ENCODE assay signal across 12 mouse cellular contexts in genomic region chr5:64193353-64193752, GRCm38 (mm10). TPM values are rescaled to one million over a fixed set of nuclear protein-coding genes. Genes with fewer than 3 reads are reported as not detected.
A peak's percentile ranks its signal among the peaks of the same experiment; 100 is the strongest.
DNase-seq lines count a peak whose midpoint lies in the region; ATAC-seq and TF ChIP-seq lines count a peak whose summit lies in the region.
"Had no signal": no experiment of that assay in that cellular context is flagged by ENCODE, and none has a peak within 500 bp of the region (broad histone marks: within the 10 kb centered on the region; RNA-seq: fewer than 3 reads in every experiment).

No protein-coding gene starts in this region.

- no peak overlapping the region for H3K27ac ChIP-seq in intestine, postnatal 0 days (ENCODE audit: low read depth, low read length)
- H3K27ac ChIP-seq in intestine, embryonic 15.5 days: no peak overlapping the region
- no peak overlapping the region for H3K27ac ChIP-seq in forebrain, embryonic 10.5 days
- H3K27ac ChIP-seq: forebrain, embryonic 13.5 days; neural tube, embryonic 12.5 days had no signal

- peaks cover 12% of the 10 kb centered on the region for H3K36me3 ChIP-seq in intestine, postnatal 0 days (ENCODE audit: control insufficient read depth, insufficient read depth)
- H3K36me3 ChIP-seq in intestine, embryonic 15.5 days: no peaks in the 10 kb centered on the region
- H3K36me3 ChIP-seq in forebrain, embryonic 10.5 days (replicated peaks): peaks cover 10% of the 10 kb centered on the region; the same call in 1 of the 2 replicates
- H3K36me3 ChIP-seq: neural tube, embryonic 12.5 days had no signal

- 33% methylated on average over 11 of the region's 11 CpGs for WGBS in intestine, postnatal 0 days
- 36% methylated on average over 11 of the region's 11 CpGs for WGBS in intestine, embryonic 15.5 days
- WGBS in forebrain, embryonic 10.5 days: 73% methylated on average over 11 of the region's 11 CpGs

- ATAC-seq in intestine, postnatal 0 days: no peak
- ATAC-seq in intestine, embryonic 15.5 days: no peak
- ATAC-seq in megakaryocyte, adult 5-6 weeks (ENCODE audit: poor library complexity, severe bottlenecking): no peak
- ATAC-seq: forebrain, embryonic 13.5 days had no signal

- no peak overlapping the region for H3K9ac ChIP-seq in intestine, postnatal 0 days (ENCODE audit: low read depth, low read length)
- no peak overlapping the region for H3K9ac ChIP-seq in intestine, embryonic 15.5 days
- H3K9ac ChIP-seq: forebrain, embryonic 13.5 days; neural tube, embryonic 12.5 days had no signal

- H3K9me3 ChIP-seq in intestine, postnatal 0 days (ENCODE audit: control insufficient read depth): peaks cover 4% of the 10 kb centered on the region; the same call in 1 of the 2 replicates
- no peaks in the 10 kb centered on the region for H3K9me3 ChIP-seq in intestine, embryonic 15.5 days
- peaks cover 10% of the 10 kb centered on the region; the same call in 1 of the 2 replicates for H3K9me3 ChIP-seq in forebrain, embryonic 10.5 days

- no peaks in the 10 kb centered on the region; the same call in 1 of the 2 replicates for H3K4me1 ChIP-seq in intestine, postnatal 0 days (replicated peaks; ENCODE audit: control insufficient read depth, insufficient read depth, low read length)
- H3K4me1 ChIP-seq in intestine, embryonic 15.5 days (replicated peaks): peaks cover 7% of the 10 kb centered on the region
- no peaks in the 10 kb centered on the region for H3K4me1 ChIP-seq in forebrain, embryonic 10.5 days
- H3K4me1 ChIP-seq: neural tube, embryonic 12.5 days had no signal

- TF ChIP-seq CTCF in intestine, postnatal 0 days (IDR thresholded peaks at IDR 0.05; ENCODE audit: low read depth): no peak

- H3K27me3 ChIP-seq in intestine, postnatal 0 days (replicated peaks; ENCODE audit: control insufficient read depth, insufficient read depth, low read length): no peaks in the 10 kb centered on the region
- H3K27me3 ChIP-seq in intestine, embryonic 15.5 days (replicated peaks): no peaks in the 10 kb centered on the region
- H3K27me3 ChIP-seq in forebrain, embryonic 10.5 days (ENCODE audit: poor library complexity, severe bottlenecking): no peaks in the 10 kb centered on the region
- H3K27me3 ChIP-seq: CH12.LX; forebrain, embryonic 13.5 days; neural tube, embryonic 12.5 days had no signal

- intact Hi-C loops in gastrocnemius, postnatal 14 days (cut with DNase I; ENCODE audit: low total_unique reads): no loop called here

- DNase-seq in embryo, embryonic 10.5 days (ENCODE audit: low spot score): peak; percentile 38
- peak; percentile 41 for DNase-seq in gastrocnemius, postnatal 14 days
- peak; percentile 38 to 52 for DNase-seq in kidney, postnatal 36 days
- no peak for DNase-seq in forebrain, embryonic 10.5 days (ENCODE audit: extremely low spot score, low spot score)
- DNase-seq: cerebellum, postnatal 36 days; right cerebral cortex, postnatal 25 days had no signal

- 0 out of 2 replicates have a peak overlapping the region, but pooled peaks have one; percentile 17 for H3K4me2 ChIP-seq in intestine, postnatal 0 days (replicated peaks; ENCODE audit: low read depth)
- no peak overlapping the region for H3K4me2 ChIP-seq in intestine, embryonic 15.5 days (replicated peaks)
- H3K4me2 ChIP-seq: forebrain, embryonic 13.5 days; neural tube, embryonic 12.5 days had no signal

- no peak overlapping the region for H3K4me3 ChIP-seq in intestine, postnatal 0 days (ENCODE audit: low read depth, low read length)
- H3K4me3 ChIP-seq in intestine, embryonic 15.5 days (replicated peaks): no peak overlapping the region
- H3K4me3 ChIP-seq in forebrain, embryonic 10.5 days: no peak overlapping the region
- H3K4me3 ChIP-seq: forebrain, embryonic 13.5 days; neural tube, embryonic 12.5 days had no signal

RNA-seq across cellular contexts. Expression of gene Tbc1d1, which starts 37.2 kb away (rescaled TPM):
- polyA plus RNA-seq in intestine, postnatal 0 days (2015; fragmentation: Nextera tagmentation; extraction: Ambion mirVana): 59.4 and 64.3 TPM in 2 replicates
- 32.1 and 32.3 TPM in 2 replicates for polyA plus RNA-seq in intestine, embryonic 15.5 days (2015; fragmentation: Nextera tagmentation; extraction: Ambion mirVana)
- total RNA-seq in gastrocnemius, postnatal 14 days (2021): 10 to 100 TPM; 29.9 to 39.6 TPM
- polyA plus RNA-seq in forebrain, embryonic 10.5 days (2016; fragmentation: Nextera tagmentation; extraction: Ambion mirVana): 29.0 and 30.7 TPM in 2 replicates
- total RNA-seq in megakaryocyte, adult 5-6 weeks (2015): 37.1 and 37.3 TPM in 2 replicates
- 54.6 and 55.6 TPM in 2 replicates for total RNA-seq in megakaryocyte, adult 5-6 weeks (2017)
